Mouse (Mus musculus): ENCODE measurements around the gene Maml3. TPM values are rescaled to one million over a fixed set of nuclear protein-coding genes. Genes with fewer than 3 reads are reported as not detected.

The Maml3 gene
- polyA plus RNA-seq, 1 experiment from 2014 or later, result 0.65 TPM

DNA sequence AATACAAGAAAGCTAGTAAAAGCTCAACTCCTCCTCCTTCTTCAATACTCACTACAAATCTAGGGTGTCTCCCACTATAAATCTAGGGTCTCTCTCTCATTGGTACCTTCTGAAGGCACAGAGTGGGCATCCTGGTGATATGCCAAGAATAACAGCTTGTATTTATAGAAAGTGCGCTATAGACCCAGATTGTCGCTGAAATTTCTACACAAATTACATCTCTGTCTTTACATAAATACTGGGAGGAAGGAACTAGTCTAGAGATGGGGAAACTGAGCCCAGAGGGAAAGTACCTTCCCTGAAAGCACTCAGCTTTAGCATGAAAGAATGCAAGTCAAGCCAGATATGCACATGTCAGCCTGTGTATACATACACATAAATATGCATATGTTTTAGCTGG is 26.1 kb downstream of the Maml3 start:
- TF ChIP-seq EP300 (IDR thresholded peaks at IDR 0.05; ENCODE audit: low read depth) (no peak), CTCF (IDR thresholded peaks at IDR 0.05; ENCODE audit: low read depth) (no peak)
- H3K4me3 ChIP-seq (ENCODE audit: low read depth, low read length), result no peak overlapping the region
- ATAC-seq (no peak), DNase-seq (no peak)
- no peaks in the 10 kb centered on the region for H3K9me3 ChIP-seq (ENCODE audit: low read length)
- 89% methylated on average over 2 of the region's 2 CpGs for WGBS (ENCODE audit: insufficient replicate concordance)
- no peaks in the 10 kb centered on the region for H3K27me3 ChIP-seq (ENCODE audit: insufficient read depth, low read length)
- no peak overlapping the region for H3K27ac ChIP-seq (ENCODE audit: low read depth)
- H3K4me2 ChIP-seq (ENCODE audit: low read depth, low read length), result no peak overlapping the region
- H3K9ac ChIP-seq (replicated peaks), result no peak overlapping the region
- peaks cover 11% of the 10 kb centered on the region for H3K4me1 ChIP-seq (ENCODE audit: insufficient read depth)
- H3K36me3 ChIP-seq (replicated peaks; ENCODE audit: insufficient read depth, low read length), result no peaks in the 10 kb centered on the region

DNA sequence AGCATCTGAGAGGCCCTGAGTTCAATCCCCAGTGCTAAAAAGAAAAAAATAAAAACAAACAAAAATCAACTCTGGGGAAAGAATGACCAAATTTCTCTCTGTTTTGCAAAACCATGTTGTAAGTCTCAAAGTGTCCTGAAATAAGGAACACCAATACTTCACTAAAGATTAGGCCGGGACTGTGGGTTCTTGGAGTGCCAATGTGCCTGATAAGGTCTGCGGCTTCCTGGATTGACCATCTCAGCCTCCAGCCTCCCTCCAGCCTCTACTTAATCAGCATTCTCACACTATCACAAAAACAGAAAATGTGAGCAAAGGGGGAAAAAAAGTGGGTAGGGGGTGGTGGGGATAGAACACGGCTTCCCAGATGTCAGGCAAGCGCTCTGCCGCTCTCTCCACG is 30.9 kb downstream of the Maml3 start:
- Histone ChIP-seq H3K27me3 (ENCODE audit: insufficient read depth, low read length) (no peaks in the 10 kb centered on the region), H3K36me3 (replicated peaks; ENCODE audit: insufficient read depth, low read length) (no peaks in the 10 kb centered on the region), H3K4me1 (ENCODE audit: insufficient read depth) (peaks cover 9% of the 10 kb centered on the region), H3K9me3 (ENCODE audit: low read length) (no peaks in the 10 kb centered on the region), H3K27ac (ENCODE audit: low read depth) (no peak overlapping the region), H3K4me3 (ENCODE audit: low read depth, low read length) (no peak overlapping the region), H3K9ac (replicated peaks) (no peak overlapping the region), H3K4me2 (ENCODE audit: low read depth, low read length) (no peak overlapping the region)
- no peak for TF ChIP-seq EP300 (IDR thresholded peaks at IDR 0.05; ENCODE audit: low read depth)
- TF ChIP-seq CTCF (IDR thresholded peaks at IDR 0.05; ENCODE audit: low read depth), result no peak
- WGBS (ENCODE audit: insufficient replicate concordance), result 49% methylated on average over 6 of the region's 6 CpGs
- no peak for DNase-seq
- no peak for ATAC-seq

DNA sequence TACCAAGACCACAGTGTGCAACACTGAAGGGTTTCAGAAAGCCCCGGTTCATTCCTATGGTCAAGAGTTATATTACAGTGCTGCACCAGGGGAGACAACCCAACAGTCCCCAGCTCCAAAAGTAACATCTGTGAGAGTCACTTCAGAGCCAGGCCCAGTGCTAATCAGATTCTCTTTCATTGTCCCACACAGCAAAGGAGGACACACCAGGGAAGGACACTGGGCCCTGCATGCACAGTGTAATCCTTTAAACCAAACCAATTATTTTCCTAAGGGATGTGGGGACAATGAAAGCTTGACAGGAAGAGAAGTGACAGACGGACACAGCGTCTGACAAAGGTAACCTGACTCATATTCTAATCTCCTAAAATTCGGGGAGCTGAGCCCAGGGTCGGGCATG is 32.9 kb downstream of the Maml3 start:
- no peak for TF ChIP-seq EP300 (IDR thresholded peaks at IDR 0.05; ENCODE audit: low read depth)
- no peak for TF ChIP-seq CTCF (IDR thresholded peaks at IDR 0.05; ENCODE audit: low read depth)
- Histone ChIP-seq H3K9ac (replicated peaks) (no peak overlapping the region), H3K4me2 (ENCODE audit: low read depth, low read length) (no peak overlapping the region), H3K27ac (ENCODE audit: low read depth) (no peak overlapping the region), H3K36me3 (replicated peaks; ENCODE audit: insufficient read depth, low read length) (no peaks in the 10 kb centered on the region), H3K4me3 (ENCODE audit: low read depth, low read length) (no peak overlapping the region), H3K27me3 (ENCODE audit: insufficient read depth, low read length) (no peaks in the 10 kb centered on the region), H3K9me3 (ENCODE audit: low read length) (no peaks in the 10 kb centered on the region), H3K4me1 (ENCODE audit: insufficient read depth) (peaks cover 9% of the 10 kb centered on the region)
- DNase-seq, result no peak
- ATAC-seq, result no peak
- WGBS (ENCODE audit: insufficient replicate concordance), result 67% methylated on average over 5 of the region's 5 CpGs

DNA sequence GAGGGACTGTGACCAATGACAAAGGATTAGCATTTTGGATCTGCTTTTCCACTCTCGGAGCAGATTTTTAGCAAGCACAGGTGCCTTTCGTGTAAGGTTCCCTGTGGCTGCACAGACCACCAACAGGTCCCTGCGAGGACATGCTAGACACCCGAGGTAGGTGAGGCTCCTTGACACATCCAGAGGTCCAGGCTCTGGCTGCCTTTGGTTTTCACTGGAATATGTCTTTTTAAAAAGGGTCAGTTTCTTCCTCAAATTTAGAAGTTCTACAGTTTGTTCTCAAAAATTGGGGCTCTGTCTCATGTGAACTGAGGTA is 34.8 kb downstream of the Maml3 start:
- TF ChIP-seq EP300 (IDR thresholded peaks at IDR 0.05; ENCODE audit: low read depth) (no peak), CTCF (IDR thresholded peaks at IDR 0.05; ENCODE audit: low read depth) (no peak)
- H3K27ac ChIP-seq (ENCODE audit: low read depth), result peak overlapping the region; percentile 73
- H3K4me3 ChIP-seq (ENCODE audit: low read depth, low read length), result peak overlapping the region; percentile 56
- no peak for DNase-seq
- no peaks in the 10 kb centered on the region for H3K9me3 ChIP-seq (ENCODE audit: low read length)
- H3K27me3 ChIP-seq (ENCODE audit: insufficient read depth, low read length), result no peaks in the 10 kb centered on the region
- H3K4me1 ChIP-seq (ENCODE audit: insufficient read depth), result peaks cover 14% of the 10 kb centered on the region
- WGBS (ENCODE audit: insufficient replicate concordance), result 9% methylated on average over 4 of the region's 4 CpGs
- peak overlapping the region; percentile 80 for H3K4me2 ChIP-seq (ENCODE audit: low read depth, low read length)
- ATAC-seq, result no peak; the same call in none of the 2 replicates
- H3K9ac ChIP-seq (replicated peaks), result peak overlapping the region; percentile 68; the same call in 1 of the 2 replicates
- H3K36me3 ChIP-seq (replicated peaks; ENCODE audit: insufficient read depth, low read length), result no peaks in the 10 kb centered on the region

DNA sequence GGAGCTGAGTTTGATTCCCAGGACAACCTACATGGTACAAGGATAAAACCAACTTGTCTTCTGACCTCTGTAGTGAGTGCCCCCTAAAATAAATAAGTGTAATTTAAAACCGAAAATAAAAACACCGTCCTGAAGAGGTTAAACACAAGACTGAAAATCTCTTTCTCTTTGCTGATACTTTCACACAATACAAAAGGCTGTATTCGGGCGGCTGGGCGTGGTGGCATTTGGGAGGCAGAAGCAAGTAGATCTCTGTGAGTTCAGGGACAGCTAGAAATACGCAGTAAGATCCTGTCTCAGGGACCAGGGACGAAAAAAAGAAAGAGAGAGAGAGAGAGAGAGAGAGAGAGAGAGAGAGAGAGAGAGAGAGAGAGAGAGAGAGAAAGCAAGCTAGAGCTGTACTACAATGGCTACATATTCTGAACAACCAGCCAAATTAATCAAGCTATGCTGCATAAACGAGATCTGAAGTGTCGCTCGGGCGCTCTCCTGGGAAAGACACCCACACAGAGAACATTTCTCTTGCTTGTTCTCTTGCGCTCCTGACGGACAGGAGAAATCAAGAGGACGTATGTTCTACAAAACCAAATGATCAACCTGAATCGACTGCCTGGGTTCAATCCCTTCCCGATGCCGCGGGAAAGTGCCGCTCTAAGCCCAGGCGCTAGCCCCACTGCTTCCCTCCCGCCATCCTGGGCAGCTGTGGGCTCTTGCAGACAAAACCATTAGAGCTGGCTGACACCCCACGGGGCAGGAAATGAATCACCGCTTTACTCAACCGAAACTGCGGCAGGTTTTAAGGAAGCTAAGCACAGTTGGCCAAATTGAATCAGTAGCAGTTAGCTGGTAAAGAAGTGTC is 35.3 kb downstream of the Maml3 start:
- peak overlapping the region; percentile 80 for H3K4me2 ChIP-seq (ENCODE audit: low read depth, low read length)
- H3K27me3 ChIP-seq (ENCODE audit: insufficient read depth, low read length), result no peaks in the 10 kb centered on the region
- H3K9ac ChIP-seq (replicated peaks), result peak overlapping the region; percentile 68
- ATAC-seq (peak; percentile 81), DNase-seq (peak; percentile 74)
- TF ChIP-seq EP300 (IDR thresholded peaks at IDR 0.05; ENCODE audit: low read depth) (no peak), CTCF (IDR thresholded peaks at IDR 0.05; ENCODE audit: low read depth) (no peak)
- H3K36me3 ChIP-seq (replicated peaks; ENCODE audit: insufficient read depth, low read length), result no peaks in the 10 kb centered on the region
- 5% methylated on average over 25 of the region's 25 CpGs for WGBS (ENCODE audit: insufficient replicate concordance)
- peaks cover 14% of the 10 kb centered on the region for H3K4me1 ChIP-seq (ENCODE audit: insufficient read depth)
- peak overlapping the region; percentile 73 for H3K27ac ChIP-seq (ENCODE audit: low read depth)
- H3K4me3 ChIP-seq (ENCODE audit: low read depth, low read length), result peak overlapping the region; percentile 56
- no peaks in the 10 kb centered on the region for H3K9me3 ChIP-seq (ENCODE audit: low read length)

DNA sequence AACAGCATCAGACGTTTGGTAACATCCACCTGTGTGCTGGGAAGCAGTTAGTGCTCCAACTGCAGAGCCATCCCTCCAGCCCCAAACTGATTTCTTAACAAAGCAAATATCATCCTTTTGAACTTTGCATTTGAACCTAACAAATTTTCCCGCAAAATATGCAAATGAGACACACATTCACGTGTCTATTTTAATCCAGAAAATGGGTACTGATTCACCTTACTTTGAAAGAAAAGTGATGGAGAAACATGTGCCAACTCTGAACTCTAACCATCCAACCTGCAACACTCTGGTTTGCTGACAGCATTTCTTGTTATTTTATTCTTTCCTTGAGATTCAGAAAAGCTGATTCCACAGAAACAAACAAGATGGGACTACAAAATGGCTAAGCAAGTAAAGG is 36.0 kb downstream of the Maml3 start:
- Histone ChIP-seq H3K9ac (replicated peaks) (no peak overlapping the region), H3K4me3 (ENCODE audit: low read depth, low read length) (peak overlapping the region; percentile 56), H3K27me3 (ENCODE audit: insufficient read depth, low read length) (no peaks in the 10 kb centered on the region), H3K4me1 (ENCODE audit: insufficient read depth) (peaks cover 10% of the 10 kb centered on the region), H3K36me3 (replicated peaks; ENCODE audit: insufficient read depth, low read length) (no peaks in the 10 kb centered on the region), H3K4me2 (ENCODE audit: low read depth, low read length) (peak overlapping the region; percentile 80), H3K9me3 (ENCODE audit: low read length) (no peaks in the 10 kb centered on the region), H3K27ac (ENCODE audit: low read depth) (0 out of 2 replicates have a peak overlapping the region, but pooled peaks have one; percentile 73)
- no peak for ATAC-seq
- DNase-seq, result no peak
- WGBS (ENCODE audit: insufficient replicate concordance), result 46% methylated on average over 3 of the region's 3 CpGs
- no peak for TF ChIP-seq CTCF (IDR thresholded peaks at IDR 0.05; ENCODE audit: low read depth)
- no peak for TF ChIP-seq EP300 (IDR thresholded peaks at IDR 0.05; ENCODE audit: low read depth)
